Mouse (Mus musculus): Measurements from ENCODE around the gene Sh2b3. TPM values are rescaled to one million over a fixed set of nuclear protein-coding genes. Genes with fewer than 3 reads are reported as not detected.

The Sh2b3 gene
- total and polyA plus RNA-seq, 3 experiments = 22.8 to 38.3 (median 35.4) TPM

GRCm38 (mm10) chr5:121809667-121810224, 27.7 kb downstream of the Sh2b3 start:
- no peak overlapping the region for H3K4me2 ChIP-seq (ENCODE audit: insufficient read depth, low read depth, poor library complexity, severe bottlenecking)
- peaks cover 13 to 20% of the 10 kb centered on the region in 2 experiments for H3K4me1 ChIP-seq (ENCODE audit: control insufficient read depth in 1 of 2, insufficient read depth in 2 of 2)
- no peaks in the 10 kb centered on the region for H3K9me3 ChIP-seq (replicated peaks; ENCODE audit: low read length)
- H3K9ac ChIP-seq (ENCODE audit: insufficient read depth, low read depth) = no peak overlapping the region
- H3K36me3 ChIP-seq (replicated peaks in 1 of 2; ENCODE audit: control insufficient read depth in 1 of 2, insufficient read depth in 1 of 2, low read length in 1 of 2) = peaks cover 45 to 79% of the 10 kb centered on the region in 2 experiments
- no peaks in the 10 kb centered on the region for H3K27me3 ChIP-seq (replicated peaks)
- H3K27ac ChIP-seq (ENCODE audit: insufficient read depth, low read depth) = no peak overlapping the region
- DNase-seq (ENCODE audit: extremely low read depth) = no peak
- in situ Hi-C loops (cut with MboI; ENCODE audit: low pct_ligation_motif_present, low pct_unique_long_range_greater_than_20kb, low sequenced_read_pairs) = loop anchor here (5.0 kb wide), 1 partner anchor 38 kb away; the partner anchor contains the start of gene Pheta1
- no peak overlapping the region for H3K4me3 ChIP-seq (replicated peaks in 1 of 3; ENCODE audit: low read depth in 2 of 3, low read length in 2 of 3, poor library complexity in 1 of 3)
- TF ChIP-seq ETS1 (conservative IDR thresholded peaks at IDR 0.05; ENCODE audit: low read depth, low read length) = no peak
- no peak for TF ChIP-seq RCOR1 (conservative IDR thresholded peaks at IDR 0.05; ENCODE audit: low read depth, low read length)
- TF ChIP-seq MXI1 (IDR thresholded peaks at IDR 0.05; ENCODE audit: low read depth, low read length) = no peak
- no peak for TF ChIP-seq HCFC1 (IDR thresholded peaks at IDR 0.05; ENCODE audit: low read depth, low read length)
- TF ChIP-seq IRF4 (IDR thresholded peaks at IDR 0.05; ENCODE audit: low read depth, low read length) = no peak
- no peak for TF ChIP-seq KAT2A (IDR thresholded peaks at IDR 0.05; ENCODE audit: insufficient replicate concordance, low read length)
- TF ChIP-seq USF1 (IDR thresholded peaks at IDR 0.05; ENCODE audit: low read depth, low read length) = no peak
- no peak for TF ChIP-seq POLR2AphosphoS2 (IDR thresholded peaks at IDR 0.05; ENCODE audit: low read depth, low read length)
- TF ChIP-seq POLR2A (IDR thresholded peaks at IDR 0.05; ENCODE audit: low read depth, low read length) = no peak
- TF ChIP-seq SMC3 (IDR thresholded peaks at IDR 0.05; ENCODE audit: low read depth, low read length) = no peak
- no peak for TF ChIP-seq MYC (IDR thresholded peaks at IDR 0.05; ENCODE audit: low read depth, low read length)
- TF ChIP-seq CHD1 (IDR thresholded peaks at IDR 0.05; ENCODE audit: low read depth, low read length) = no peak
- no peak for TF ChIP-seq GABPA (IDR thresholded peaks at IDR 0.05; ENCODE audit: insufficient replicate concordance, low read depth, low read length)
- no peak for TF ChIP-seq MEF2A (IDR thresholded peaks at IDR 0.05; ENCODE audit: borderline replicate concordance, low read depth, low read length)
- TF ChIP-seq RAD21 (IDR thresholded peaks at IDR 0.05; ENCODE audit: low read depth, low read length) = no peak
- no peak for TF ChIP-seq TBP (conservative IDR thresholded peaks at IDR 0.05; ENCODE audit: low read depth, low read length)
- no peak for TF ChIP-seq NELFE (IDR thresholded peaks at IDR 0.05; ENCODE audit: low read depth, low read length)
- TF ChIP-seq JUND (conservative IDR thresholded peaks at IDR 0.05; ENCODE audit: low read depth, low read length) = no peak
- TF ChIP-seq UBTF (IDR thresholded peaks at IDR 0.05; ENCODE audit: low read depth, low read length) = no peak
- no peaks in the 10 kb centered on the region for H3K79me2 ChIP-seq (replicated peaks; ENCODE audit: control insufficient read depth, extremely low read depth, insufficient read depth, poor library complexity, severe bottlenecking)
- dilution Hi-C loops (cut with MboI; ENCODE audit: extremely low pct_ligation_motif_present, extremely low pct_unique_long_range_greater_than_20kb, low sequenced_read_pairs) = no loop called here

GRCm38 (mm10) chr5:121808202-121808601, 29.2 kb downstream of the Sh2b3 start:
- Histone ChIP-seq H3K4me3 (replicated peaks in 1 of 3; ENCODE audit: low read depth in 2 of 3, low read length in 2 of 3, poor library complexity in 1 of 3) (no peak overlapping the region), H3K4me2 (ENCODE audit: insufficient read depth, low read depth, poor library complexity, severe bottlenecking) (no peak overlapping the region), H3K79me2 (replicated peaks; ENCODE audit: control insufficient read depth, extremely low read depth, insufficient read depth, poor library complexity, severe bottlenecking) (no peaks in the 10 kb centered on the region), H3K27ac (ENCODE audit: insufficient read depth, low read depth) (no peak overlapping the region), H3K4me1 (ENCODE audit: control insufficient read depth in 1 of 2, insufficient read depth in 2 of 2) (peaks cover 9 to 24% of the 10 kb centered on the region in 2 experiments), H3K9ac (ENCODE audit: insufficient read depth, low read depth) (no peak overlapping the region), H3K36me3 (replicated peaks in 1 of 2; ENCODE audit: control insufficient read depth in 1 of 2, insufficient read depth in 1 of 2, low read length in 1 of 2) (peaks cover 40 to 78% of the 10 kb centered on the region in 2 experiments), H3K9me3 (replicated peaks; ENCODE audit: low read length) (no peaks in the 10 kb centered on the region), H3K27me3 (replicated peaks) (no peaks in the 10 kb centered on the region)
- TF ChIP-seq POLR2AphosphoS2 (IDR thresholded peaks at IDR 0.05; ENCODE audit: low read depth, low read length) (no peak), MAZ (IDR thresholded peaks at IDR 0.05; ENCODE audit: low read depth, low read length) (no peak), ZNF384 (IDR thresholded peaks at IDR 0.05; ENCODE audit: low read depth, low read length) (no peak), ELF1 (IDR thresholded peaks at IDR 0.05; ENCODE audit: low read depth, low read length) (no peak), NELFE (IDR thresholded peaks at IDR 0.05; ENCODE audit: low read depth, low read length) (no peak), BHLHE40 (IDR thresholded peaks at IDR 0.05; ENCODE audit: low read depth, low read length) (no peak), CTCF (conservative IDR thresholded peaks at IDR 0.05 in 1 of 2, IDR thresholded peaks at IDR 0.05 in 1 of 2; ENCODE audit: low read depth in 2 of 2, low read length in 2 of 2) (no peak), NRF1 (IDR thresholded peaks at IDR 0.05; ENCODE audit: low read depth, low read length) (no peak), RAD21 (IDR thresholded peaks at IDR 0.05; ENCODE audit: low read depth, low read length) (no peak), SIN3A (IDR thresholded peaks at IDR 0.05; ENCODE audit: low read length) (no peak), E2F4 (IDR thresholded peaks at IDR 0.05; ENCODE audit: insufficient replicate concordance, low read depth, low read length) (no peak), GABPA (IDR thresholded peaks at IDR 0.05; ENCODE audit: insufficient replicate concordance, low read depth, low read length) (no peak), USF1 (IDR thresholded peaks at IDR 0.05; ENCODE audit: low read depth, low read length) (no peak), ZMIZ1 (IDR thresholded peaks at IDR 0.05; ENCODE audit: low read depth, low read length) (no peak), POLR2A (IDR thresholded peaks at IDR 0.05; ENCODE audit: low read depth, low read length) (no peak), MXI1 (IDR thresholded peaks at IDR 0.05; ENCODE audit: low read depth, low read length) (no peak), MAX (IDR thresholded peaks at IDR 0.05; ENCODE audit: low read length) (no peak), MYC (IDR thresholded peaks at IDR 0.05; ENCODE audit: low read depth, low read length) (no peak), ETS1 (conservative IDR thresholded peaks at IDR 0.05; ENCODE audit: low read depth, low read length) (no peak), CHD1 (IDR thresholded peaks at IDR 0.05; ENCODE audit: low read depth, low read length) (no peak)
- DNase-seq (ENCODE audit: extremely low read depth) = no peak
- in situ Hi-C loops (cut with MboI; ENCODE audit: low pct_ligation_motif_present, low pct_unique_long_range_greater_than_20kb, low sequenced_read_pairs) = no loop called here
- dilution Hi-C loops (cut with MboI; ENCODE audit: extremely low pct_ligation_motif_present, extremely low pct_unique_long_range_greater_than_20kb, low sequenced_read_pairs) = no loop called here
